Mouse (Mus musculus) forebrain, embryonic 13.5 days (tissue): ENCODE measurements around the gene Mael. TPM values are rescaled to one million over a fixed set of nuclear protein-coding genes. Genes with fewer than 3 reads are reported as not detected.

ENCODE experiments used
- ATAC-seq: fragments of 200-750 bp; cut with Nextera tagmentation; 2 replicates; pipeline ENCODE4 v1.8.0; 2017
- H3K27ac ChIP-seq: fragments of 300-500 bp; sonication (generic); 2 replicates; pipeline ENCODE4 v1.5.1; 2015; ENCODE audit warnings: inconsistent platforms, mild to moderate bottlenecking, moderate library complexity
- H3K27me3 ChIP-seq: fragments of 300-500 bp; sonication (generic); 2 replicates; pipeline ENCODE4 v1.6.1; 2015; ENCODE audit warnings: mild to moderate bottlenecking, inconsistent platforms
- H3K36me3 ChIP-seq: fragments of 300-500 bp; sonication (generic); 2 replicates; pipeline ENCODE4 v1.6.1; 2015; ENCODE audit warnings: mild to moderate bottlenecking, inconsistent platforms; ENCODE audit not compliant: poor library complexity, severe bottlenecking
- H3K4me1 ChIP-seq: fragments of 300-500 bp; sonication (generic); 2 replicates; pipeline ENCODE4 v1.6.1; 2015; ENCODE audit warnings: inconsistent platforms
- H3K4me2 ChIP-seq: fragments of 300-500 bp; sonication (generic); 2 replicates; pipeline ENCODE4 v1.6.1; 2015; ENCODE audit warnings: inconsistent platforms, mild to moderate bottlenecking, moderate library complexity
- H3K4me3 ChIP-seq: fragments of 300-500 bp; sonication (generic); 2 replicates; pipeline ENCODE4 v1.5.1; 2015; ENCODE audit warnings: mild to moderate bottlenecking, inconsistent platforms
- H3K9ac ChIP-seq: fragments of 300-500 bp; sonication (generic); 2 replicates; pipeline ENCODE4 v1.6.1; 2015; ENCODE audit warnings: mild to moderate bottlenecking, inconsistent platforms
- H3K9me3 ChIP-seq: fragments of 300-500 bp; sonication (generic); replicated peaks from 2 replicates; pipeline ENCODE4 v1.6.1; 2016; ENCODE audit warnings: inconsistent platforms
- WGBS: fragments of 180-500 bp; shearing (Covaris S2); methylation state at CpG from one replicate; pipeline ENCODE4 v1.1.7; 2015; 5-methylcytosine and 5-hydroxymethylcytosine counted together
- polyA plus RNA-seq: library from polyadenylated mRNA; unstranded; fragments of >200 nt; fragmentation: Nextera tagmentation; extraction: Ambion mirVana; gene quantifications from 2 replicates; pipeline ENCODE4 v1.2.1, GENCODE M21; 2015

Gene Mael
- polyA plus RNA-seq, 1 experiment from 2014 or later, result not detected

DNA sequence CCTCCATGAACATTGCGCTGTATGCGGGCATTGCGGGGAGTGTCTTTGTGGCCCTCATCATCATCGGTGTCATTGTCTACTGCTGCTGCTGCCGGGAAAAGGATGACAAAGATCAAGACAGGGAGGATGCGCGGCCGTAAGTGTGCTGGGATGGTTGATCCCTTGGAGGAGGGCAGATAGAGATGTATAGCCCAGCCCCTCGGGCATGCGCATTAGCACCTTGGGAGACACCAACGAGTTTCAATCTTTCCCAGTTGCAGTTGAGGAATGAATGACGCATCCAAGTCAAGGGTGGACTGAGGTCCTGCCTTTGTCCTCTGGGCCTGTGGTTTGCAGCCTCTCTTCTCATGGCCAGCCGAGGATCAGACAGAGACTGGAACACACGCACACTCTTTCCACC lies 74.0 kb downstream of the Mael start:
- H3K9me3 ChIP-seq, result no peaks in the 10 kb centered on the region
- no peak overlapping the region for H3K4me2 ChIP-seq
- no peak overlapping the region for H3K9ac ChIP-seq
- H3K4me3 ChIP-seq, result no peak overlapping the region
- no peak overlapping the region for H3K27ac ChIP-seq
- 91% methylated on average over 14 of the region's 14 CpGs for WGBS
- H3K36me3 ChIP-seq, result no peaks in the 10 kb centered on the region
- peaks cover 7% of the 10 kb centered on the region; the same call in 1 of the 2 replicates for H3K4me1 ChIP-seq
- ATAC-seq, result no peak
- peaks cover 9% of the 10 kb centered on the region for H3K27me3 ChIP-seq

DNA sequence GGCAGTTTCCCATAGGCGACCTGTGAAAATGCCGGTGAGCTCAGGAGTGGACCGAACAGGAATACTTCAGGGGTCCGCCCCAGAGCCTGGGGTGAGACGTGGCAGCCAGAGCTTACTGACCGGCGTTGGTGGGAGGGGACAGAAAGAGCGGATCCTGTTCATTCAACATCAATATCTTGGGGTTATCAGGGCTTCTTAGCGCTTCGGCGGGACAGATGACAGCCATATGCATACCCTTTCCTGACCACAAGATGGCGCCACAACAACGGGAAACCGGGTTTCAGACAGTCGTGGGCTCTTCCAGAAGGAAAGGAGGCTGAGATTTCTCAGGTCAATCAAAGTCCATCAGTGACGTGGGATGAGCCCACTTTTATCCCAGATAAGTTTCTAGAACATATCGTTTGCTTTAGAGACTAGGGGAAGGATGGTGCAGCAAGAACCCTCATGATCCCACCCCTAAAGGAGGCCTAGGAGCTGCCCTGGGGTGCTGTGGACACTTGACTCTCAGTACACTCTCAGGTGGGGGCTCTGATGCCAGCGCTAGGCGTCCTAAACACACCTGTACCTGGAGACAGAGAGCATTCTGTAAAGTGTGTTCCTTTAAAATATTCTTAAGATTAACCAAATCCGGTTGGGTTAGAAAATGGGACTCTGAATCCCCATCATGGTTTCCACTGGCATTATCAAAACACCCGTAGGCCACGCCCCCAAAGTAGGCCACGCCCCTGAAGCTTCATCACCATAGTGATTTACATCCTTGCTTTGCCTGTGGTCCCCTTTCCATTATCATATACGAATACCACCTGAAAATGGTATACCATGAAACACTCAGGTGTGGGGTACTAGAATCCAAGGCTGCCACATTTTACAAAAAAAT lies 77.7 kb downstream of the Mael start:
- Histone ChIP-seq H3K27ac (no peak overlapping the region), H3K9ac (0 out of 2 replicates have a peak overlapping the region, but pooled peaks have one; percentile 38), H3K4me2 (peak overlapping the region; percentile 52), H3K36me3 (no peaks in the 10 kb centered on the region), H3K27me3 (peaks cover 24% of the 10 kb centered on the region), H3K9me3 (no peaks in the 10 kb centered on the region), H3K4me3 (no peak overlapping the region), H3K4me1 (peaks cover 7% of the 10 kb centered on the region; the same call in 1 of the 2 replicates)
- peak; percentile 81 for ATAC-seq
- 15% methylated on average over 24 of the region's 24 CpGs for WGBS

DNA sequence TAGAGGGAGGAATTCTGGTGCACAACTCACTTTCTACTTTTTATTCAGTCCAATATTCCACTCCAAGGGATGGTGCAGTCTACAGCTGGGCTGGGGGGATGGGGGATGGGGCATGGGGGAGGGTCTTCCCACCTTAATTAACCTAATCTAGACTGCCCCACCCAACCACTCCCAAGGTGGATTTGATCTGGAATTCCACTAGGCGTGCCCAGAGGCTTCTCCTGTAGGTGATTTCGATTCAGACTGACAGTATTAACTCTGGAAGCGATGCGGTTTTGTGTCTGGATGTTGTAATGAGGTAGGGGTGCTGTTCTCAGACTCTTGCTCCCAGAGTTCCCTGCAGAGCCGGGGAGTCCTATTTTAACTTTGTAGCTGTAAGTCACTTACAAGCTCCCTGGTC lies 78.4 kb downstream of the Mael start:
- Histone ChIP-seq H3K4me2 (peak overlapping the region; percentile 52), H3K36me3 (no peaks in the 10 kb centered on the region), H3K4me3 (no peak overlapping the region), H3K4me1 (peaks cover 7% of the 10 kb centered on the region; the same call in 1 of the 2 replicates), H3K27me3 (peaks cover 31% of the 10 kb centered on the region), H3K9me3 (no peaks in the 10 kb centered on the region), H3K9ac (0 out of 2 replicates have a peak overlapping the region, but pooled peaks have one; percentile 38), H3K27ac (no peak overlapping the region)
- ATAC-seq, result 0 out of 2 replicates have a peak, but pooled peaks have one; percentile 7
- 51% methylated on average over 5 of the region's 5 CpGs for WGBS

DNA sequence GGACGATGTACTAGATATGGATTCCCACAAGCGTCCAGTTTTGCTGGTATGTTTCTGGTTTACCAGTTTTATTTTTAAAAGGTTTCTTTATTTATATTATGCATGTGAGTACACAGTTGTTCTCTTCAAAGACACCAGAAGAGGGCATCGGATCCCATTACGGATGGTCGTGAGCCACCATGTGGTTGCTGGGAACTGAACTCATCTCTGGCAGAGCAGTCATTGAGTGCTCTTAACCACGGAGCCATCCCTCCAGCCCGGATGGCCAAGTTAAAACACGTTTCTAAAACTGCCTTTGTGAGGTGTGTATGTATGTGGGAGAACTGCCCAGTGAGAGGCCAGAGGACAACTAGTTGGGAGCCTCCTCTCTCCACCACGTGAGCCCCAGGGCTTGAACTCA lies 79.9 kb downstream of the Mael start:
- H3K9ac ChIP-seq, result no peak overlapping the region
- H3K4me2 ChIP-seq, result no peak overlapping the region
- H3K27me3 ChIP-seq, result peaks cover 40% of the 10 kb centered on the region
- no peaks in the 10 kb centered on the region for H3K9me3 ChIP-seq
- no peak for ATAC-seq
- no peak overlapping the region for H3K4me3 ChIP-seq
- WGBS, result 70% methylated on average over 9 of the region's 9 CpGs
- no peak overlapping the region for H3K27ac ChIP-seq
- H3K36me3 ChIP-seq, result no peaks in the 10 kb centered on the region
- H3K4me1 ChIP-seq, result peaks cover 10% of the 10 kb centered on the region

DNA sequence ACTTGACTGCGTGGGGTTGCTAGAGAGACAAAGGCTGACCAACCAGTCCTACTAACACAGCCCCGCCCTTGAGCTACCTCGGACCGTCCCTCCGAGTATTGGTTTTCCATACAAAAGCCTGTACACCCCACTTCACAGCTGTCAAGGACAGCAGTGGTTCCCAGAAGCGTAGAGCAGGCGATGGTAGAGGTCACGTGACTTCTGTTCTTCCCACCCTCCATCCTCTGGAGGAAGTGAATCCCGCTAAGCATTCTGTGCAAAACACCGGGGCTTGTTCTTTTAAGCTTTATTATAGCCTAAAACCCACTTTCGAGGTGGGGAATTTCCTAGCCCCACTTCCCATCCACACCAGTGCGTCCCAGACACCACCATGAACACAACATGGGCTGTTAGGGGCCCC lies 80.8 kb downstream of the Mael start:
- peaks cover 10% of the 10 kb centered on the region for H3K4me1 ChIP-seq
- no peak for ATAC-seq
- H3K9ac ChIP-seq, result no peak overlapping the region
- no peaks in the 10 kb centered on the region for H3K9me3 ChIP-seq
- no peaks in the 10 kb centered on the region for H3K36me3 ChIP-seq
- no peak overlapping the region for H3K4me3 ChIP-seq
- no peak overlapping the region for H3K27ac ChIP-seq
- WGBS, result 88% methylated on average over 12 of the region's 12 CpGs
- H3K27me3 ChIP-seq, result peaks cover 40% of the 10 kb centered on the region
- H3K4me2 ChIP-seq, result no peak overlapping the region

DNA sequence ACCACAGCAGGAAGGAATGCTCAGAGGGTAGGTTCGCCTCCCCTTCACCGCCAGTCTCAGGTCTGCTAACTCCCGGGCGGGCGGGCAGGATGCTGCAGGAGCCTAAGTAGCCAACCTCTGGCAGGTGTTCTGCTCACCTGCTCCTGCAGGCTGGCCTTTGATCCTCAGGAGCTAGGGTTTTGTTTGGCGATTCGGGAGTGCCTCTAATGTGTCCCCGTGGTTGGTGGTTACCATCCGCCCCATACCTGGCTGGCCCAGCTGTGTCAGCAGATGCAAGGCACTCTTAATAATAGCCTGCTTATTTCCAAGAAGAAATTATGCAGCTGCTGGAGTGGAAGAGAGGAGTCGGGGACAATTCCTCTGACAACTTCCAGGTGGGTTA lies 83.4 kb downstream of the Mael start:
- ATAC-seq, result no peak

DNA sequence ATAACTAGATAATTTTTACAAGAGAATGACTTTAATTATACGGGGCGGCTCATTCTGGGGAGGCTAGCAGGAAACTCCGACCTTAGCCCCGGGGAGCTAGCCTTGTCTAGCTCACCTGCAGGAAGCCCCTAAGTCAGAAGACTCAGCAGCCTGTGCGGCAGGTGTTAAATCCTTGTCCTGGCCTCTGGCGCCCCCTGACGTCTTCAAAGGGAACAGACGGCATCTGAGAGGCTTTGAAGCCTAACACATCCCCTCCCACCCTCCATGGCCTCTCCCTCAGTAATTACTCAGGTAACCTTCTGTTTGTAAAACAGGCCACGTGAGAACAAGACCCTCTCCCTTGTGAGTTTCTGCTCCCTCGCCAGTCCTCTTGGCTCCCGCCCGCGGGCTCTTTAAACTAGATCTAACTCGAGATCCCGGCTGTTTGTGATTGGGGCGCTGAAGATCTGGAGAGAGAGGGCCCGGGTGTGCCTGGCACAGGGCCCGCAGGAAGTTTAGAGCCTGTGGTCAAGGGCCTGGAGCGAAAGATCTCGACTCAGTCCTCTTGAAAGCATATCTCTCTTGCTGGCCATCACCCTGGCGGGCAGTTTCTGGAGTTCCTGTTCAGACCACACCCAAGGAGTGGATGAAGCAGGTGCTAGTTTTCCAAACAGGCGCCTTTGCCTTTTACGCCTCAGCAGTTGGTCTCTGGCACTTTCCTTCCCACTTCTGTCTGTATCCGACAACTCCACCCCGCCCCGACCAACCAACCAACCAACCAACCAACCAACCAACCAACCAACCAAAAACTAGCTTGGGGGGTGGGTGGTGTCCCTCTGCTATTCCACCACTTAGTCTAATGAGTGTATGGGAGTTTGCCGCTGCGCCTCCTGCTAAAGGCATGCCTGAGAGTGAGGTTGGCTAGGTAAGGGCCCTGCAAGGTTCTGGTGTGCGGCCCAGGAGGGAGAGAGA lies 84.1 kb downstream of the Mael start:
- 0 out of 2 replicates have a peak overlapping the region, but pooled peaks have one; percentile 15 for H3K4me3 ChIP-seq
- H3K4me1 ChIP-seq, result peaks cover 4% of the 10 kb centered on the region; the same call in 1 of the 2 replicates
- no peaks in the 10 kb centered on the region for H3K9me3 ChIP-seq
- WGBS, result 20% methylated on average over 29 of the region's 29 CpGs
- peak; percentile 42 for ATAC-seq
- peaks cover 33% of the 10 kb centered on the region for H3K27me3 ChIP-seq
- no peak overlapping the region for H3K27ac ChIP-seq
- peak overlapping the region; percentile 37 for H3K4me2 ChIP-seq
- H3K36me3 ChIP-seq, result no peaks in the 10 kb centered on the region
- H3K9ac ChIP-seq, result no peak overlapping the region

More for the DNA sequence above, 83.4 kb downstream of the Mael start:
- H3K27ac ChIP-seq, result no peak overlapping the region
- H3K4me1 ChIP-seq, result peaks cover 4% of the 10 kb centered on the region; the same call in 1 of the 2 replicates
- H3K36me3 ChIP-seq, result no peaks in the 10 kb centered on the region
- H3K9me3 ChIP-seq, result no peaks in the 10 kb centered on the region
- no peak overlapping the region for H3K4me3 ChIP-seq
- no peak overlapping the region for H3K9ac ChIP-seq
- peaks cover 40% of the 10 kb centered on the region for H3K27me3 ChIP-seq
- WGBS, result 67% methylated on average over 10 of the region's 10 CpGs
- no peak overlapping the region for H3K4me2 ChIP-seq

DNA sequence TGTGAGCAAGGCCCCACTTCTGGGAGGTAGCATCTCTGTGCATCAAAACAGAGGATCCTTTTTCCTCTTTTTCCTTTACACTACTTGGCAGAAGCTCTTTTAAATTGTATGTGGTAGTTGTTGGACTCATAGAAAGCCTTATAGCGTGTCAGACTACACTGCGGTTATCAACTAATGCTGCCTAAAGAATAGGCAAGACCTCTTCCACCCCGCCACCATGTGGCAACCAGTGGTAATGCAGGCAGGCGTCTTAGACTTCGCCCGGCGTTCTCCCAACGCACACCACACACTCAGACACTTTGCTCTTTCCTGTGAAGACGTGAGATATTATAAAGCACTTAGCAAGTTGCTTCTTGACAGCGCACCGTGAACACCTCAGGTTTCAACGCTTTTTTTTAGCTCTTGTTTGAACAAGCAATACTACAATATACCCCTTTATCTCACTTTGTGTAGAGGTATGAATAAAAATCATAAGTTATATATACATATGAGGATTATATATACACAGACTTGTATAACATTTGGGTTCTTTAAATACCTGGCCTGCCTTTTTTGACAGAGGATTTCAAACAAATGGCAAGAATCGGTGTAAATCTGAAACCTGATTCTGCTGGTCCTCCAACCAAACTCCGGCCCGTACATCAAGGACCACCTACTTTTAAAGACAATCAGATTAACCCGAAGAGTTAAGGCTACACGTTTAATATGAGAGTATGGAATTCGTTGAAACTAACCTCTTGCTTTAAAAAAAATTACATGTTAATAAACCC lies 85.0 kb downstream of the Mael start:
- no peaks in the 10 kb centered on the region for H3K36me3 ChIP-seq
- H3K4me2 ChIP-seq, result no peak overlapping the region
- peaks cover 4% of the 10 kb centered on the region; the same call in 1 of the 2 replicates for H3K4me1 ChIP-seq
- no peaks in the 10 kb centered on the region for H3K9me3 ChIP-seq
- peak; percentile 73 for ATAC-seq
- H3K4me3 ChIP-seq, result no peak overlapping the region
- 11% methylated on average over 18 of the region's 18 CpGs for WGBS
- no peak overlapping the region for H3K9ac ChIP-seq
- no peak overlapping the region for H3K27ac ChIP-seq
- H3K27me3 ChIP-seq, result peaks cover 25% of the 10 kb centered on the region

DNA sequence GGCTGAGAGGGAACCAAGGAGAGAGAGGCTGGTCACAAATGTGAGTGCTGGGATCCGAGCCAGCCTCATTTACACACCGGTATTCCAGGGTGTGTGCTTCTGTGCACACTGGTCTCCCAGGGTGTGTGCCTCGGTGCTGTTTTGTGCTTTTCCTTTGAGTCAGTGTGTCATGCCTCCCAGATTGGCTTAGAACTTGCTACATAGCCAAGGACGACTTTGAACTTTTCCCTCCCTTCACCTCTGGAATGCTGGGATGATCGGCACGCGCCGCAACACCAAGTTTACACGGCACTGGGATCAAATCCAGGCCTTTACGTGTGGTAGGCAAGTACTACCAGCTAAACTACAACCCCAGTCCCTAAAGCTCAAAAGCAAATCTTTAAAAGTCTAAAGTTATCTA lies 86.5 kb downstream of the Mael start:
- Histone ChIP-seq H3K9me3 (no peaks in the 10 kb centered on the region), H3K4me1 (peaks cover 4% of the 10 kb centered on the region; the same call in 1 of the 2 replicates), H3K27me3 (peaks cover 21% of the 10 kb centered on the region), H3K4me3 (no peak overlapping the region), H3K36me3 (no peaks in the 10 kb centered on the region), H3K9ac (no peak overlapping the region), H3K4me2 (no peak overlapping the region), H3K27ac (no peak overlapping the region)
- WGBS, result 90% methylated on average over 10 of the region's 10 CpGs
- ATAC-seq, result no peak

DNA sequence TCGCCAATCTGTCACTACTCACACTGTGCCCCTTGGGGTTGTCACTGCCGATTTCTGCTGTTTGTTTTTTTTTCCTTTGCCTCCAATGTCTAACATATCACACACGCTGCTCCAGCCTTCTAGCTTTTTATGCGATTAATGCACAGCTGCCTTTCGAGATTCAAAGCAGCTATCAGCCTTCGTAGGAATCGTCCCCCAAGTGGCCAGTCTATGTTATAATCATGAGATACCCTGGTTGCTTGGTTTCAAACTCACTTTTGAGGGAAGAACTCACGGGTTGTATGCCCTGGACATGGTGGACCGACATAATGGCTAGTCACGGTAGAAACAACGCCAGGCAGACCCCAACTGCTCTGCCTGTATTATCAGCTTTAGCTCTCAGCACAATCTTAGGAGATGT lies 87.2 kb downstream of the Mael start:
- no peak overlapping the region for H3K4me2 ChIP-seq
- peaks cover 21% of the 10 kb centered on the region for H3K27me3 ChIP-seq
- no peaks in the 10 kb centered on the region for H3K36me3 ChIP-seq
- no peak overlapping the region for H3K27ac ChIP-seq
- no peak for ATAC-seq
- H3K9ac ChIP-seq, result no peak overlapping the region
- peaks cover 4% of the 10 kb centered on the region; the same call in 1 of the 2 replicates for H3K4me1 ChIP-seq
- no peaks in the 10 kb centered on the region for H3K9me3 ChIP-seq
- H3K4me3 ChIP-seq, result no peak overlapping the region
- 56% methylated on average over 11 of the region's 11 CpGs for WGBS
